Mouse (Mus musculus): ENCODE results near the gene Pcbd2. TPM values are rescaled to one million over a fixed set of nuclear protein-coding genes. Genes with fewer than 3 reads are reported as not detected.

Gene Pcbd2
- polyA plus RNA-seq, 1 experiment from 2014 or later: 20.0 TPM

- Histone ChIP-seq H3K4me3 (ENCODE audit: low read depth, low read length) (peak overlapping the region; percentile 57), H3K9me3 (replicated peaks; ENCODE audit: control insufficient read depth, low read length, poor library complexity, severe bottlenecking) (no peaks in the 10 kb centered on the region), H3K9ac (ENCODE audit: low read depth, low read length) (peak overlapping the region; percentile 80; the same call in 1 of the 2 replicates), H3K27me3 (ENCODE audit: control insufficient read depth, insufficient read depth, low read depth, low read length) (no peaks in the 10 kb centered on the region), H3K4me1 (ENCODE audit: control insufficient read depth, insufficient read depth, low read length) (no peaks in the 10 kb centered on the region), H3K4me2 (ENCODE audit: low read length) (peak overlapping the region; percentile 65), H3K27ac (ENCODE audit: low read length) (peak overlapping the region; percentile 96), H3K36me3 (ENCODE audit: control insufficient read depth, insufficient read depth, low read length) (peaks cover 11% of the 10 kb centered on the region)
- ATAC-seq: peak; percentile 84
- WGBS: 4% methylated on average over 19 of the region's 19 CpGs
Observed at GRCm38 (mm10) chr13:55727839-55728238, 671 bp downstream of the Pcbd2 start.

- H3K4me2 ChIP-seq (ENCODE audit: low read length): no peak overlapping the region
- H3K36me3 ChIP-seq (ENCODE audit: control insufficient read depth, insufficient read depth, low read length): peaks cover under 1% of the 10 kb centered on the region; the same call in 1 of the 2 replicates
- no peak overlapping the region for H3K9ac ChIP-seq (ENCODE audit: low read depth, low read length)
- no peaks in the 10 kb centered on the region for H3K9me3 ChIP-seq (replicated peaks; ENCODE audit: control insufficient read depth, low read length, poor library complexity, severe bottlenecking)
- no peaks in the 10 kb centered on the region for H3K4me1 ChIP-seq (ENCODE audit: control insufficient read depth, insufficient read depth, low read length)
- ATAC-seq: no peak
- no peak overlapping the region for H3K4me3 ChIP-seq (ENCODE audit: low read depth, low read length)
- H3K27me3 ChIP-seq (ENCODE audit: control insufficient read depth, insufficient read depth, low read depth, low read length): no peaks in the 10 kb centered on the region
- WGBS: 86% methylated on average over 7 of the region's 7 CpGs
- H3K27ac ChIP-seq (ENCODE audit: low read length): no peak overlapping the region
Observed at GRCm38 (mm10) chr13:55730716-55731115, 3.5 kb downstream of the Pcbd2 start.

GRCm38 (mm10) chr13:55732121-55732520 lies 5.0 kb downstream of the Pcbd2 start:
- H3K36me3 ChIP-seq (ENCODE audit: control insufficient read depth, insufficient read depth, low read length): no peaks in the 10 kb centered on the region
- no peak overlapping the region for H3K9ac ChIP-seq (ENCODE audit: low read depth, low read length)
- H3K4me3 ChIP-seq (ENCODE audit: low read depth, low read length): no peak overlapping the region
- no peak overlapping the region for H3K27ac ChIP-seq (ENCODE audit: low read length)
- H3K27me3 ChIP-seq (ENCODE audit: control insufficient read depth, insufficient read depth, low read depth, low read length): no peaks in the 10 kb centered on the region
- H3K4me1 ChIP-seq (ENCODE audit: control insufficient read depth, insufficient read depth, low read length): no peaks in the 10 kb centered on the region
- H3K9me3 ChIP-seq (replicated peaks; ENCODE audit: control insufficient read depth, low read length, poor library complexity, severe bottlenecking): no peaks in the 10 kb centered on the region
- no peak overlapping the region for H3K4me2 ChIP-seq (ENCODE audit: low read length)
- no peak for ATAC-seq
- WGBS: 81% methylated on average over 2 of the region's 2 CpGs

- no peaks in the 10 kb centered on the region for H3K36me3 ChIP-seq (ENCODE audit: control insufficient read depth, insufficient read depth, low read length)
- H3K9ac ChIP-seq (ENCODE audit: low read depth, low read length): no peak overlapping the region
- no peak overlapping the region for H3K27ac ChIP-seq (ENCODE audit: low read length)
- no peak for ATAC-seq
- H3K4me1 ChIP-seq (ENCODE audit: control insufficient read depth, insufficient read depth, low read length): no peaks in the 10 kb centered on the region
- H3K27me3 ChIP-seq (ENCODE audit: control insufficient read depth, insufficient read depth, low read depth, low read length): no peaks in the 10 kb centered on the region
- no peak overlapping the region for H3K4me3 ChIP-seq (ENCODE audit: low read depth, low read length)
- no peaks in the 10 kb centered on the region for H3K9me3 ChIP-seq (replicated peaks; ENCODE audit: control insufficient read depth, low read length, poor library complexity, severe bottlenecking)
- WGBS: 87% methylated on average over 22 of the region's 22 CpGs
- no peak overlapping the region for H3K4me2 ChIP-seq (ENCODE audit: low read length)
Observed at GRCm38 (mm10) chr13:55733628-55734502, 6.7 kb downstream of the Pcbd2 start.

GRCm38 (mm10) chr13:55737885-55738284 lies 10.7 kb downstream of the Pcbd2 start:
- H3K27me3 ChIP-seq (ENCODE audit: control insufficient read depth, insufficient read depth, low read depth, low read length): no peaks in the 10 kb centered on the region
- H3K36me3 ChIP-seq (ENCODE audit: control insufficient read depth, insufficient read depth, low read length): no peaks in the 10 kb centered on the region
- H3K27ac ChIP-seq (ENCODE audit: low read length): no peak overlapping the region
- H3K9me3 ChIP-seq (replicated peaks; ENCODE audit: control insufficient read depth, low read length, poor library complexity, severe bottlenecking): no peaks in the 10 kb centered on the region
- WGBS: 92% methylated on average over 8 of the region's 8 CpGs
- no peak overlapping the region for H3K4me2 ChIP-seq (ENCODE audit: low read length)
- H3K4me3 ChIP-seq (ENCODE audit: low read depth, low read length): no peak overlapping the region
- no peak for ATAC-seq
- no peaks in the 10 kb centered on the region for H3K4me1 ChIP-seq (ENCODE audit: control insufficient read depth, insufficient read depth, low read length)
- no peak overlapping the region for H3K9ac ChIP-seq (ENCODE audit: low read depth, low read length)

- no peaks in the 10 kb centered on the region for H3K4me1 ChIP-seq (ENCODE audit: control insufficient read depth, insufficient read depth, low read length)
- no peak overlapping the region for H3K4me2 ChIP-seq (ENCODE audit: low read length)
- H3K27me3 ChIP-seq (ENCODE audit: control insufficient read depth, insufficient read depth, low read depth, low read length): no peaks in the 10 kb centered on the region
- 57% methylated on average over 8 of the region's 8 CpGs for WGBS
- H3K36me3 ChIP-seq (ENCODE audit: control insufficient read depth, insufficient read depth, low read length): no peaks in the 10 kb centered on the region
- H3K9ac ChIP-seq (ENCODE audit: low read depth, low read length): no peak overlapping the region
- no peaks in the 10 kb centered on the region for H3K9me3 ChIP-seq (replicated peaks; ENCODE audit: control insufficient read depth, low read length, poor library complexity, severe bottlenecking)
- no peak overlapping the region for H3K4me3 ChIP-seq (ENCODE audit: low read depth, low read length)
- H3K27ac ChIP-seq (ENCODE audit: low read length): no peak overlapping the region
- ATAC-seq: no peak
Observed at GRCm38 (mm10) chr13:55742306-55742705, 15.1 kb downstream of the Pcbd2 start.

GRCm38 (mm10) chr13:55754380-55754779 lies 27.2 kb downstream of the Pcbd2 start:
- Histone ChIP-seq H3K27ac (ENCODE audit: low read length) (no peak overlapping the region), H3K4me2 (ENCODE audit: low read length) (no peak overlapping the region), H3K27me3 (ENCODE audit: control insufficient read depth, insufficient read depth, low read depth, low read length) (no peaks in the 10 kb centered on the region), H3K36me3 (ENCODE audit: control insufficient read depth, insufficient read depth, low read length) (no peaks in the 10 kb centered on the region), H3K9ac (ENCODE audit: low read depth, low read length) (no peak overlapping the region), H3K9me3 (replicated peaks; ENCODE audit: control insufficient read depth, low read length, poor library complexity, severe bottlenecking) (no peaks in the 10 kb centered on the region), H3K4me1 (ENCODE audit: control insufficient read depth, insufficient read depth, low read length) (peaks cover 7% of the 10 kb centered on the region; the same call in 1 of the 2 replicates), H3K4me3 (ENCODE audit: low read depth, low read length) (no peak overlapping the region)
- 68% methylated on average over 13 of the region's 13 CpGs for WGBS
- ATAC-seq: no peak

GRCm38 (mm10) chr13:55756789-55757188 lies 29.6 kb downstream of the Pcbd2 start:
- 51% methylated on average over 8 of the region's 8 CpGs for WGBS
- no peak for ATAC-seq
- no peaks in the 10 kb centered on the region for H3K9me3 ChIP-seq (replicated peaks; ENCODE audit: control insufficient read depth, low read length, poor library complexity, severe bottlenecking)
- no peak overlapping the region for H3K27ac ChIP-seq (ENCODE audit: low read length)
- H3K4me2 ChIP-seq (ENCODE audit: low read length): no peak overlapping the region
- H3K36me3 ChIP-seq (ENCODE audit: control insufficient read depth, insufficient read depth, low read length): no peaks in the 10 kb centered on the region
- H3K27me3 ChIP-seq (ENCODE audit: control insufficient read depth, insufficient read depth, low read depth, low read length): no peaks in the 10 kb centered on the region
- no peak overlapping the region for H3K9ac ChIP-seq (ENCODE audit: low read depth, low read length)
- H3K4me1 ChIP-seq (ENCODE audit: control insufficient read depth, insufficient read depth, low read length): no peaks in the 10 kb centered on the region
- H3K4me3 ChIP-seq (ENCODE audit: low read depth, low read length): no peak overlapping the region

- Histone ChIP-seq H3K9me3 (replicated peaks; ENCODE audit: control insufficient read depth, low read length, poor library complexity, severe bottlenecking) (no peaks in the 10 kb centered on the region), H3K27me3 (ENCODE audit: control insufficient read depth, insufficient read depth, low read depth, low read length) (no peaks in the 10 kb centered on the region), H3K9ac (ENCODE audit: low read depth, low read length) (no peak overlapping the region), H3K4me2 (ENCODE audit: low read length) (no peak overlapping the region), H3K4me3 (ENCODE audit: low read depth, low read length) (no peak overlapping the region), H3K36me3 (ENCODE audit: control insufficient read depth, insufficient read depth, low read length) (no peaks in the 10 kb centered on the region), H3K27ac (ENCODE audit: low read length) (no peak overlapping the region), H3K4me1 (ENCODE audit: control insufficient read depth, insufficient read depth, low read length) (no peaks in the 10 kb centered on the region)
- no peak for ATAC-seq
- 82% methylated on average over 6 of the region's 6 CpGs for WGBS
Observed at GRCm38 (mm10) chr13:55757645-55758044, 30.5 kb downstream of the Pcbd2 start.
